17 mouse cellular contexts compared by ENCODE assay signal in the genomic region with DNA sequence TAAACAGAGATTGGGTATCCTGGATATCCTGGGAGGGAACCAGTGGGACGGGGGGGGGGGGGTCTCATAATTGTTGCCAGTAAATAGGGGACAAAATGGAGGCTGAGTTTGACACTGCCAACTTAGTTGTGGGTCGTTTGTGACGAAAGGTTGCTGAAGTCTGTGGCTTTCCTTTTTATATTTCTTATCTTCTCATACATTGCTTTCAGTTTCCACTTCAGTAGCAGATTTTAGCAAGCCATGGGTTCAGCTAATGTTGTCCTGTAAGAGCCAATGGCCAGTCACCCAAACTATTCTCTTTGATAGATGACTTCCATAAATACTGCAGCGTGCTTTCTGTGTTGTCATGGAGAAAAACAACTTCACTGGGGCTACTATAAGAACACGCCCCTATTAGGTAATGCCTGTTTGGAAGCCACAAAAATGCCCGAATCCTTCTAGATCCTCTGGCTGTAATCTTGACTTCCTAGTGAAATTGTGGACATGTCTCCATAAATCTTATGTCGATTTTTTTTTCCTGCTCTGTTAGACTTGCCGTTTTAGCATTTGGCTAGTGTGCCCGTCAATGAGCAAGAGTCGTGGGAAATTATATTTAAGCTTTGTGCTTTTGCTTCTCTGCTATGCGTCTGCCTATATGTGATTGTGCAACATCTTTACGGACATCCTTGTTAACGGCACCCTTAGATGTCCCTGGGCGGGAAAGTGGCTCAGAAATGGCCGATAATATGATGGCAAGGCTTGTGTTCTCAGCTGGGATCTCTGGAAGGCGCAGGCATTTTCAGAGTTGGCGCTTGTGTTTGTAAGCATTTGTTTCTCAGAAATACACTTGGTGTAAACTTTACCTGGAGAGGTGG.
A peak's percentile ranks its signal among the peaks of the same experiment; 100 is the strongest.
DNase-seq lines count a peak whose midpoint lies in the region; ATAC-seq and TF ChIP-seq lines count a peak whose summit lies in the region.
"Had no signal": no experiment of that assay in that cellular context is flagged by ENCODE, and none has a peak within 500 bp of the region (broad histone marks: within the 10 kb centered on the region; RNA-seq: fewer than 3 reads in every experiment).

No protein-coding gene starts in this region.

- peak; percentile 12 for DNase-seq in kidney, adult 2 months
- DNase-seq in kidney, postnatal 4 days: no peak
- DNase-seq in 416B (ENCODE audit: low read depth): peak; percentile 5
- no peak for DNase-seq in frontal cortex, postnatal 10 days (ENCODE audit: low spot score in 2 of 2)
- DNase-seq: cerebellum, adult 2 months; gastrocnemius, adult 2 months; kidney, postnatal 25 days had no signal

- WGBS in kidney, adult 2 months: 71% methylated on average over 17 of the region's 17 CpGs

- H3K27ac ChIP-seq in kidney, adult 2 months (ENCODE audit: insufficient read depth, low read depth, low read length): no peak overlapping the region
- H3K27ac ChIP-seq: embryonic facial prominence, embryonic 13.5 days; gastrocnemius, adult 2 months; hindbrain, embryonic 12.5 days; limb, embryonic 13.5 days; liver, embryonic 14.5 days; midbrain, embryonic 15.5 days had no signal

- no peaks in the 10 kb centered on the region for H3K36me3 ChIP-seq in kidney, adult 2 months (ENCODE audit: control insufficient read depth, insufficient read depth, low read length)
- H3K36me3 ChIP-seq: embryonic facial prominence, embryonic 13.5 days; limb, embryonic 13.5 days had no signal

- no peak for TF ChIP-seq POLR2A in kidney, adult 2 months (IDR thresholded peaks at IDR 0.05; ENCODE audit: low read depth, low read length)

- peak; percentile 58 for ATAC-seq in CD4-positive, CD25-positive, alpha-beta regulatory T cell, adult 4 months
- peak; percentile 89 to 92 for ATAC-seq in hematopoietic stem cell, adult 5-6 weeks (replicated peaks in 1 of 2; ENCODE audit: insufficient read depth in 1 of 2, low FRiP score in 2 of 2, low TSS enrichment in 1 of 2, low read depth in 1 of 2, poor library complexity in 2 of 2, severe bottlenecking in 2 of 2)
- no peak for ATAC-seq in megakaryocyte-erythroid progenitor cell, adult 5-6 weeks (replicated peaks; ENCODE audit: low FRiP score, low TSS enrichment, poor library complexity, severe bottlenecking)
- ATAC-seq: forebrain, embryonic 16.5 days; intestine, embryonic 16.5 days; midbrain, embryonic 15.5 days had no signal

- no peaks in the 10 kb centered on the region for H3K4me1 ChIP-seq in kidney, adult 2 months (ENCODE audit: control insufficient read depth, insufficient read depth, low read length)
- H3K4me1 ChIP-seq: embryonic facial prominence, embryonic 13.5 days; hindbrain, embryonic 12.5 days; midbrain, embryonic 15.5 days had no signal

- no peaks in the 10 kb centered on the region for H3K27me3 ChIP-seq in kidney, adult 2 months (replicated peaks; ENCODE audit: control insufficient read depth, insufficient read depth, low read length)
- H3K27me3 ChIP-seq: embryonic facial prominence, embryonic 13.5 days; hindbrain, embryonic 12.5 days; midbrain, embryonic 15.5 days had no signal

- no peak for TF ChIP-seq CTCF in kidney, adult 2 months (conservative IDR thresholded peaks at IDR 0.05; ENCODE audit: insufficient read depth, insufficient read length, low read depth, low read length)

- H3K4me3 ChIP-seq in kidney, adult 2 months (ENCODE audit: insufficient read depth, low read depth, low read length): no peak overlapping the region
- H3K4me3 ChIP-seq: embryonic facial prominence, embryonic 13.5 days; gastrocnemius, adult 2 months; hindbrain, embryonic 12.5 days; limb, embryonic 13.5 days; midbrain, embryonic 15.5 days had no signal

Comparison
In these comparisons a context has a peak if more than half of its experiments do, and no peak if none do; other contexts are left out.
1. DNase-seq: peak in kidney, adult 2 months (single experiment) and 416B (single experiment); none in kidney, postnatal 4 days (0 of 2) and frontal cortex, postnatal 10 days (0 of 2).